Mouse (Mus musculus): Measurements from ENCODE around the gene Skiv2l. TPM values are rescaled to one million over a fixed set of nuclear protein-coding genes. Genes with fewer than 3 reads are reported as not detected.
"Not testable (repeated sequence)": the region's sequence is repeated elsewhere in the genome, so short reads cannot be mapped to it uniquely, and the experiment has no call there.

The Skiv2l gene
- polyA plus RNA-seq, 1 experiment, result 77.4 TPM

DNA sequence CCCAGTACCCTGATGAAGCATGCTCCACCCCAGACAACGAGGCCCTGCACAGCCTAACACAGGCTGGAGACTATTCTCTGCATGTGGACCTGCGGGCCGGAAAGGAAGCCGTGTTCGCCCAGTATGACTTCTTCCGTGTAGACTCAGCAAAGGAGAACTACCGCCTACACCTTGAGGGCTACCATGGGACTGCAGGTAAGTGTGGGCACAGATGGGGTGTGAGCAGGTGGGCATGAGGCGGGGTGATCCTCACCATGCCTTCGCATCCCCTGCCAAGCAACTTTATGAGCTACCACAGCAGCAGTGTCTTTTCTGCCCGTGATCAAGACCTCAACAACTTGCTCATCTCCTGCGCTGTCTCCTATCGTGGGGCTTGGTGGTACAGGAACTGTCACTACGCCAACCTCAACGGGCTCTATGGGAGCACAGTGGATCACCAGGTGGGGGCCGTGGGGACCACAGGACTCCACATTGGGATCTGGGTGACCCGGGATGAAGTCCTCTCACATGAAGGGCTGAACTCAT is 49.2 kb downstream of the Skiv2l start:
- H3K27me3 ChIP-seq (ENCODE audit: control insufficient read depth, insufficient read depth, low read length); DNase-seq: not testable (repeated sequence)
- 93% methylated on average over 16 of the region's 16 CpGs for WGBS

DNA sequence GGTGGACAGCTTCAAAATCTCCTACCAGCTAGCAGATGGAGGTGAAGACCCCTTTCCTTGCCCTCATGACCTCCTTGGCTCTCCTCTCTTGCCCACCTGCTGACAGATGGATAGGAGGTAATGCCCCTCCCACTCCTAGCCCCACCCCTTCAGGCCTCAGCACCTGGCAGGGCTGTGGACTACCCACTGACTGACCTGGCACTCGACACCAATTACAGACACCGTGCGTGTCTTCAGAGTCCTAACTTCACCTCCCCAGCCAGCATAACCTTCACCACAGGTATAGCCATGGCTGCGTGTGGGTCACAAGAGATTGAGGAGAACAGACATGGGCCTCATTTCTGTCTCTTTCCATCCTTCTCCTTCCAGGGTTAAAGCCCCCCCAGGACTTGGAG is 50.5 kb downstream of the Skiv2l start:
- peaks cover 3% of the 10 kb centered on the region; the same call in 1 of the 2 replicates for H3K4me1 ChIP-seq (ENCODE audit: control insufficient read depth, insufficient read depth, low read length)
- TF ChIP-seq POLR2A (IDR thresholded peaks at IDR 0.05; ENCODE audit: borderline replicate concordance, insufficient read depth, low read length) (no peak), CTCF (IDR thresholded peaks at IDR 0.05; ENCODE audit: borderline replicate concordance, insufficient read depth, low read depth, low read length) (no peak)
- no peak overlapping the region for H3K27ac ChIP-seq (ENCODE audit: insufficient read depth, low read length)
- H3K27me3 ChIP-seq (ENCODE audit: control insufficient read depth, insufficient read depth, low read length), result no peaks in the 10 kb centered on the region
- no peak for DNase-seq
- 51% methylated on average over 4 of the region's 4 CpGs for WGBS
- H3K4me3 ChIP-seq (replicated peaks; ENCODE audit: insufficient read depth, low read depth, low read length), result no peak overlapping the region

More for the DNA sequence above, 49.2 kb downstream of the Skiv2l start:
- H3K27ac ChIP-seq (ENCODE audit: insufficient read depth, low read length); H3K4me3 ChIP-seq (replicated peaks; ENCODE audit: insufficient read depth, low read depth, low read length); H3K4me1 ChIP-seq (ENCODE audit: control insufficient read depth, insufficient read depth, low read length): not testable (repeated sequence)

DNA sequence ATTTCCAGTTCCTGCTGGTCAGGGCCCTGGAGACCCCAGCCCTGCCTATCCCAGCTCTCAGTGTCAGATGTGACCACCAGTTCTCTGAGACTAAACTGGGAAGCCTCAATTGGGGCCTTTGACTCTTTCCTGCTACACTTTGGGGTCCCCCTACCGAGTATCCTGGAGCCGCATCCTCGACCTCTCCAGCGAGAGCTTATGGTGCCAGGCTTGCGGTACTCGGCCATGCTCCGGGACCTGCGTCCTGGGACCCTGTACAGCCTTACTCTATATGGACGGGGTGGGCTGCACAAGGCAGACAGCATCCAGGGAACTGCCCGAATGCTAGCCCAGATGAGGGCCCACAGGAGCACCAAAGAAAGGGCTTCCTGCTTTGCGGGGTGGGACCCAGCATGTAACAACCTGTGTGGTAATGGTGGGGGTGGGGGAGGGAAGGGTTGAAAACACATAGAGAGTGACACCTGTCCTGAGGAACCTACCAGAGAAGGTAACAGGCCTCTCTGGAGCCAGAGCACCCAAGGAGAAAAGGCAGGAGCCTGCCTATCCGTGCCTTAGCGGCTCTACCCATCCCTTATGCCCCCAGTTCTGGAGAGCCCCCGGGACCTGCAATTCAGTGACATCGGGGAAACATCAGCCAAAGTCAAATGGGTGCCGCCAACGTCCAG is 51.0 kb downstream of the Skiv2l start:
- peaks cover 3% of the 10 kb centered on the region; the same call in 1 of the 2 replicates for H3K4me1 ChIP-seq (ENCODE audit: control insufficient read depth, insufficient read depth, low read length)
- TF ChIP-seq CTCF (IDR thresholded peaks at IDR 0.05; ENCODE audit: borderline replicate concordance, insufficient read depth, low read depth, low read length) (no peak), POLR2A (IDR thresholded peaks at IDR 0.05; ENCODE audit: borderline replicate concordance, insufficient read depth, low read length) (no peak)
- H3K27me3 ChIP-seq (ENCODE audit: control insufficient read depth, insufficient read depth, low read length), result no peaks in the 10 kb centered on the region
- WGBS, result 90% methylated on average over 17 of the region's 17 CpGs
- DNase-seq, result no peak
- H3K4me3 ChIP-seq (replicated peaks; ENCODE audit: insufficient read depth, low read depth, low read length), result no peak overlapping the region
- no peak overlapping the region for H3K27ac ChIP-seq (ENCODE audit: insufficient read depth, low read length)

DNA sequence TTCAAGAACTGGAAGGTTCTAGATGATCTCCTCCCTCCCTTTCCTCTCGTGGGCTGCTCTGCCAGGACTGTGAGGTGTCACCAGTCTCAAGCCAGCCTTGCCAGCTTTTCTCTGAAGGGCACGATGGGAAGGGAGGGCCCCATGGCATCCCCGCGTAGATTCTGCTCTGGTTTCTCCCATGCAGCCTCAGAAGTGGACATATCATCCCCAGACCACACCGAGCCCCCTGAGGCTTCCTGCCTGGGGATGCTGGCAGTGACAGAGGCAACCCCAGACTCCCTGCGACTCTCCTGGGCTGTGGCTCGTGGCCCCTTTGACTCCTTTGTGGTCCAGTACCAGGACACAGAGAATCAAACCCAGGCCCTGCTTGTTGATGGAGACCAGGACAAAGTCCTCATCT is 51.9 kb downstream of the Skiv2l start:
- not testable (repeated sequence) for DNase-seq; H3K4me1 ChIP-seq (ENCODE audit: control insufficient read depth, insufficient read depth, low read length)

DNA sequence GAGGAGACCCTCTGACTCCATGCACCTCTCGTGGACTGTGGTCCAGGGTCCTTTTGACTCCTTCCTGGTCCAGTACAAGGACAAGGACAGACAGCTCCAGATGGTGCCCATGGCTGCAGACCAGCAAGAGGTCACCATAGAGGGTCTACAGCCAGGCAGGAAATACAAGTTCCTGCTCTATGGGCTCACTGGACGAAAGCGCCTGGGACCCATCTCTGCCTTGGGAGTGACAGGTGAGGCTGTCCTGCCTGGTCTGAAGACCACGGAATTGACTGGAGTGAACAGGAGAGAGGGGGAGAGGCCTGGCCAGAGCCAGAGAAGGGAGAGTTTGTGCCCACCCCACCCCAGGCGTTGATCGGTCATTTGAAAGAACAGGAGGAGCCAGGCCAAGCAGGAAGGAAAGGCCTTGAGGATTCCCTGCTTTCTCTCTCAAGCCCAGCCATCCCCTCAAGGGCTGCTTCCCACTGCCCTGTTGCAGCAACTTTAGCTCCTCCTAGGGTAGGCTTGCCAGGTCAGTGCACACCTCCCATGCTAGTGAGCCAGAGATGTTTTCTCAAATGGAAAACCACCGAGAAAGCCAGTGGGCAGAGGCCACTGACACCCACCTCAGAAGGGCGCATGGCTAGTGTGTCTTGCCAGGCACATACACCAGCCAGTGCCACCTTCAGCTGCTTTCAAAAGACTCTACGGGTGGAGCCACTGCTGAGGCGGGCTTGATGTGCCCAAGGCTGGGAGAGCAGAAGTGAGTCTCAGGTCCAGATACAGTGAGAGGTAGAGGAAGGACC is 52.6 kb downstream of the Skiv2l start:
- not testable (repeated sequence) for H3K4me3 ChIP-seq (replicated peaks; ENCODE audit: insufficient read depth, low read depth, low read length); DNase-seq; H3K27ac ChIP-seq (ENCODE audit: insufficient read depth, low read length); H3K4me1 ChIP-seq (ENCODE audit: control insufficient read depth, insufficient read depth, low read length); H3K27me3 ChIP-seq (ENCODE audit: control insufficient read depth, insufficient read depth, low read length)
- 86% methylated on average over 10 of the region's 10 CpGs for WGBS

More for the DNA sequence above, 51.9 kb downstream of the Skiv2l start:
- not testable (repeated sequence) for H3K4me3 ChIP-seq (replicated peaks; ENCODE audit: insufficient read depth, low read depth, low read length); H3K27ac ChIP-seq (ENCODE audit: insufficient read depth, low read length); H3K27me3 ChIP-seq (ENCODE audit: control insufficient read depth, insufficient read depth, low read length)
- 67% methylated on average over 7 of the region's 7 CpGs for WGBS

DNA sequence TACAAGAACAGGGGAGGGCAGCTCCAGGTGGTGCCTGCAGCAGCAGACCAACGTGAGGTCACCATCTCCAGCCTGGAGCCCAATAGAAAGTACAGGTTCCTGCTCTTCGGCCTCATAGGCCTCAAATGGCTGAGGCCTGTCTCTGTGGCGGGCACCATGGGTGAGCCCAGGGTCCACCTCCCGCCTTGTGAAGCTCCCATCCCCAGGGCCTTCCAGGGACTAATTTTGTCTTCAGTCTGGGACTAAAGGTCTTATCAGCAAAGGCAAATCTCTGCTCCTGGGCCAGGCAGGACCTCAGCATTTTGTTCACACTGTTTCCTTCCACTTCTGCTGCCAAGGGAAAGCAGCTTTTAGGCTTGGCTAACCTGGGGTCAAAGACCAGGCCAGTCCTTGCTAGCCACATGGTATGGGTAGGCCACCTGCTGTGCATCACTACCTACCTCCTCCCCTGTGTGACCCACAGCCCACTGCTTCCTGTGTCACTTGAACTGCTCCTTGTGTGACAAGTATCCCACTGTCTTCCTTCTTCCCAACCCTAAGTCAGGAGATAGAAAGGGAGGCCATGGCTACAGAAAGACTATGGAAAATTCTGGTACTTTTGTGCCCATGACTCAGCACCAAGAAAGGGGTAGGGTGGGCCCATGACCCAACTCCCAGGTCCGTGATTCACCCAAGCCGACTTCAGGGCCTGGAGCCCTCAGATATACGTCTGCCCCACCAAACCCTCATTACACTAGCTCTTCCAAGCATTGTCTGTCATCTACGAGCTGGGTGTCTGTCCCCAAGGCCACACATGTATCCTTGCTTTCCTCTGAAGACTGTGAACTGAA is 53.5 kb downstream of the Skiv2l start:
- Histone ChIP-seq H3K27me3 (ENCODE audit: control insufficient read depth, insufficient read depth, low read length) (no peaks in the 10 kb centered on the region), H3K4me3 (replicated peaks; ENCODE audit: insufficient read depth, low read depth, low read length) (no peak overlapping the region), H3K27ac (ENCODE audit: insufficient read depth, low read length) (no peak overlapping the region), H3K4me1 (ENCODE audit: control insufficient read depth, insufficient read depth, low read length) (peaks cover 3% of the 10 kb centered on the region; the same call in 1 of the 2 replicates)
- no peak for TF ChIP-seq POLR2A (IDR thresholded peaks at IDR 0.05; ENCODE audit: borderline replicate concordance, insufficient read depth, low read length)
- TF ChIP-seq CTCF (IDR thresholded peaks at IDR 0.05; ENCODE audit: borderline replicate concordance, insufficient read depth, low read depth, low read length), result no peak
- DNase-seq, result no peak
- WGBS, result 84% methylated on average over 8 of the region's 8 CpGs

DNA sequence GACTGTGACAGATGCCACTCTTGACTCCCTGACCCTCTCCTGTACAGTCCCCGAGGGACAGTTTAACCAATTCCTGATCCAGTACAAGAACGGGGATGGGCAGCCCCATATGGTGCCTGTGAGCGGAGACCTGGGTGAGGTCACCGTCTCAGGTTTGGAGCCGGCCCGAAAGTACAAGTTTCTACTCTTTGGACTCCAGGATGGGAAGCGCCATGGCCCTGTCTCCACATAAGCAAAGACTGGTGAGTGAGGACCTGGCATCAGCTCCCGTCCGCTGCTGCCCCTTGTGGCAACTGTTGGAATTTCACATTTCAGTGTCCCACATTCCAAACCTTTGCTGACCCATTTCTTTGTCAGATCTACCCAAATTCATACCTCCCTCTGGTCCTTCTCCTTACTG is 54.4 kb downstream of the Skiv2l start:
- no peaks in the 10 kb centered on the region for H3K27me3 ChIP-seq (ENCODE audit: control insufficient read depth, insufficient read depth, low read length)
- peak; percentile 19 to 46 for DNase-seq
- H3K4me3 ChIP-seq (replicated peaks; ENCODE audit: insufficient read depth, low read depth, low read length), result no peak overlapping the region
- H3K4me1 ChIP-seq (ENCODE audit: control insufficient read depth, insufficient read depth, low read length), result peaks cover 3% of the 10 kb centered on the region; the same call in 1 of the 2 replicates
- TF ChIP-seq CTCF (IDR thresholded peaks at IDR 0.05; ENCODE audit: borderline replicate concordance, insufficient read depth, low read depth, low read length), result peak; percentile 48; the same call in 1 of the 2 replicates
- TF ChIP-seq POLR2A (IDR thresholded peaks at IDR 0.05; ENCODE audit: borderline replicate concordance, insufficient read depth, low read length), result no peak
- no peak overlapping the region for H3K27ac ChIP-seq (ENCODE audit: insufficient read depth, low read length)
- WGBS, result 59% methylated on average over 9 of the region's 9 CpGs

Data from cerebellum, adult 2 months (tissue).